Mouse (Mus musculus): ENCODE measurements around the gene Rcan2. TPM values are rescaled to one million over a fixed set of nuclear protein-coding genes. Genes with fewer than 3 reads are reported as not detected.

Rcan2 gene
- polyA plus RNA-seq (2017; shearing (Covaris generic)): not detected

DNA sequence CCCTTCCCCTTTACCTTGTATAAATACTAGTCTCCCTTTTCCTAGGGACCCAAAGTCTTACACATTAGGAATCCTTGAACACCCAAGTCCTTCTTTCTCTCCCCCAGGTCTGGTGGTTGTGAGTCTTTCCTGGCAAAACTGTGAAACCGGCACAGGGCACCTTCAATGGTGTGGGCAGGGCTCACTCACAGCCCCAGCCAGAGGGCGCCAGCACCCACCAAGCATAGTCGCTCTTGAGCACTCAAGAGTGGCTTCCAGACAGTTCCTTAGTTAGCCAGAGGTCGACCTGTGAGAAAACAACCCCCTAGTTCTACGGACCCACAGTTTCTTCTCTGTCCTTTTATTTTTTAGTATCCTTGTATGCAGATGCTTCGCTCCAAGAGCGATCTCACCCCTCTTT lies at the start of gene Rcan2:
Gene Rcan2, plus strand, starts transcription at position 275 of the 400 bp plus-strand sequence.

DNA sequence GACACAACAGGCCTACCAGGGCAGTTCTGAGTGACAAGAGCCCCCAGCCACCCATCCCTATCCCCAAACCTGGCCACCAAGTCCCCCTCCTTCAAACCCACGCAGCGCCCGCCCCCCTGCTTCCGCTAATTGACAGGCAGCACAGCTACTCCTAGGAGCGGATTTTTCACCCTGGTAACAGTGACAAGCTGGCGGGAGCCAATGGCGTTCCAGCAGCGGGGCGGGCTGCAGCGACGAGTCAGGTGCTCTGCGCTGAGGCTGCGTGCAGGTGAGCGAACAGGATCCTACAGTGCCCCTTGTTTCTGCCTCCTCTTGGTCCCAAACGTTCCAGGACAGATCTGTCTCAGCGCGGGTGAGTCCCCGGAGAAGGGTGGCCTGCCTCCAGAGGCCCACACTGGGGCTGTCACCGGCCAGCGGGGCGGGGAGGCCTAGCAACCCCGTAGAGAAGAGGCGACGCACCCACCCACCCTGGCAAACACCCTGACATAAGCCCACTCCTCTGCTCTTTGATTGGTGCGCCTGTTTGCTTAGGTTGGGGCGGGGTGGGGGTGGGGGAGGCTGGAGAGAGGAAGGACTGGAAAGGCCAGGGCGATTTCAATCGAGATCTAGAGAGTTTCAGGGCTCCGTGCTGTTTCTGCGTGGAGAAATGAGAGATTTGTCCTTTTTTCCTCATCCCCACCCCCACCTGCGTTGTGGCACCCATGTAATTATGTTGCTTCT lies 277.6 kb downstream of the Rcan2 start, which contains the start of gene Enpp5:
Gene Enpp5, plus strand, starts transcription at position 183 of the 720 bp plus-strand sequence.

Other genes starting within 250 kb of the Rcan2 start
- gene Pla2g7, start 233.3 kb upstream of the Rcan2 start, polyA plus RNA-seq (2017; shearing (Covaris generic)): 0.62 TPM
- gene Tdrd6, start 171.1 kb upstream of the Rcan2 start, polyA plus RNA-seq (2017; shearing (Covaris generic)): not detected
- gene Slc25a27, start 134.1 kb upstream of the Rcan2 start, polyA plus RNA-seq (2017; shearing (Covaris generic)): 14.8 TPM
- 0.93 TPM for gene Cyp39a1, start 133.9 kb upstream of the Rcan2 start, polyA plus RNA-seq (2017; shearing (Covaris generic))

Data from CD4-positive, CD25-positive, alpha-beta regulatory T cell (primary cell).